Mouse (Mus musculus) heart, embryonic 10.5 days (tissue): ENCODE data around the gene 5430419D17Rik. TPM values are rescaled to one million over a fixed set of nuclear protein-coding genes. Genes with fewer than 3 reads are reported as not detected.

ENCODE experiments used
- DNase-seq: peaks from one replicate; pipeline ENCODE4 v3.0.0-alpha.2; 2017; ENCODE audit warnings: low spot score
- H3K27ac ChIP-seq: fragments of 300-500 bp; sonication (generic); 2 replicates; pipeline ENCODE4 v1.5.1; 2016; ENCODE audit warnings: mild to moderate bottlenecking
- H3K27me3 ChIP-seq: fragments of 300-500 bp; sonication (generic); 2 replicates; pipeline ENCODE4 v1.6.1; 2016; ENCODE audit warnings: mild to moderate bottlenecking; ENCODE audit not compliant: poor library complexity, insufficient read depth, severe bottlenecking
- H3K36me3 ChIP-seq: fragments of 300-500 bp; sonication (generic); 2 replicates; pipeline ENCODE4 v1.6.1; 2016; ENCODE audit warnings: mild to moderate bottlenecking, moderate library complexity
- H3K4me1 ChIP-seq: fragments of 300-500 bp; sonication (generic); 2 replicates; pipeline ENCODE4 v1.6.1; 2016; ENCODE audit warnings: mild to moderate bottlenecking
- H3K4me3 ChIP-seq: fragments of 300-500 bp; sonication (generic); 2 replicates; pipeline ENCODE4 v1.5.1; 2016; ENCODE audit warnings: mild to moderate bottlenecking, moderate library complexity
- H3K9me3 ChIP-seq: fragments of 300-500 bp; sonication (generic); 2 replicates; pipeline ENCODE4 v1.6.1; 2016; ENCODE audit warnings: mild to moderate bottlenecking, moderate library complexity
- WGBS: fragments of 180-500 bp; shearing (Covaris S2); methylation state at CpG from one replicate; pipeline ENCODE4 v1.1.7; 2016; 5-methylcytosine and 5-hydroxymethylcytosine counted together
- polyA plus RNA-seq: library from polyadenylated mRNA; unstranded; fragments of >200 nt; fragmentation: Nextera tagmentation; extraction: Ambion mirVana; gene quantifications from 2 replicates; pipeline ENCODE4 v1.2.1, GENCODE M21; 2016

Gene 5430419D17Rik
- polyA plus RNA-seq, 1 experiment from 2014 or later: 0.06 TPM

- H3K4me3 ChIP-seq: no peak overlapping the region
- WGBS: 83% methylated on average over 5 of the region's 5 CpGs
- H3K36me3 ChIP-seq: no peaks in the 10 kb centered on the region
- H3K9me3 ChIP-seq: no peaks in the 10 kb centered on the region
- H3K27ac ChIP-seq: no peak overlapping the region
- DNase-seq: no peak
- no peaks in the 10 kb centered on the region for H3K27me3 ChIP-seq
- H3K4me1 ChIP-seq: peaks cover 7% of the 10 kb centered on the region
These were observed 152.9 kb downstream of the 5430419D17Rik start for GRCm38 (mm10) chr7:131327054-131327453.

- Histone ChIP-seq H3K27ac (no peak within 1 kb of the TSS), H3K36me3 (no peaks in the 10 kb centered on the region), H3K4me3 (no peak within 1 kb of the TSS), H3K4me1 (peaks cover 7% of the 10 kb centered on the region), H3K27me3 (no peaks in the 10 kb centered on the region), H3K9me3 (no peaks in the 10 kb centered on the region)
- DNase-seq: no peak
- WGBS: 87% methylated on average over 5 of the region's 5 CpGs
These were observed 155.2 kb downstream of the 5430419D17Rik start, which contains the start of gene Fam24b for GRCm38 (mm10) chr7:131329416-131329815. Gene Fam24b, minus strand, starts transcription at chr7:131329516.

DNA sequence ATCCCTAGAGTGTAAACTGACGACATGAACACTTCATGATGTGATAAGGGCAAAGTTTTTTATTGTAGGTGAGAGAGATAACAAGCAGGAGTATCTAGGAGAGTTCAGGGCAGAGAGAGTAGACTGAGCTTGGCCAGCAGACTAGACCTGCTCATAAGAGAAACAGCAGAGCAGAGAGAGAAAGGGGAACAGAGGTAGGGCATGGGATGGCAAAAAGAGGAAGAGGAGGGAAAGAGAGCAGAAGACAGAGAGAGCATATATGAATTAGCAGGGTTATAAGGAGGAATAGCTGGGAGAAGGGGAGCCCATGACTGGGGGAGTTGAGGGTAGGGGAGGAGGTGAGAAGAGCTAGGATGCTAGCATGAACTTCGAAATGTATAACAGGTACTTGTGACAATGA lies 157.5 kb downstream of the 5430419D17Rik start:
- H3K36me3 ChIP-seq: no peaks in the 10 kb centered on the region
- H3K27ac ChIP-seq: no peak overlapping the region
- no peaks in the 10 kb centered on the region for H3K27me3 ChIP-seq
- DNase-seq: no peak
- peaks cover 7% of the 10 kb centered on the region for H3K4me1 ChIP-seq
- no peaks in the 10 kb centered on the region for H3K9me3 ChIP-seq
- H3K4me3 ChIP-seq: no peak overlapping the region
- WGBS: 55% methylated on average over 2 of the region's 2 CpGs

- H3K4me3 ChIP-seq: no peak within 1 kb of the TSS
- H3K27me3 ChIP-seq: no peaks in the 10 kb centered on the region
- DNase-seq: no peak
- WGBS: 61% methylated on average over 1 of the region's 1 CpGs
- H3K9me3 ChIP-seq: no peaks in the 10 kb centered on the region
- peaks cover 4% of the 10 kb centered on the region; the same call in 1 of the 2 replicates for H3K36me3 ChIP-seq
- H3K4me1 ChIP-seq: peaks cover 7% of the 10 kb centered on the region
- H3K27ac ChIP-seq: no peak within 1 kb of the TSS
These were observed 159.4 kb downstream of the 5430419D17Rik start, which contains the start of gene Fam24a for GRCm38 (mm10) chr7:131333564-131333963. Gene Fam24a, plus strand, starts transcription at chr7:131333864.

DNA sequence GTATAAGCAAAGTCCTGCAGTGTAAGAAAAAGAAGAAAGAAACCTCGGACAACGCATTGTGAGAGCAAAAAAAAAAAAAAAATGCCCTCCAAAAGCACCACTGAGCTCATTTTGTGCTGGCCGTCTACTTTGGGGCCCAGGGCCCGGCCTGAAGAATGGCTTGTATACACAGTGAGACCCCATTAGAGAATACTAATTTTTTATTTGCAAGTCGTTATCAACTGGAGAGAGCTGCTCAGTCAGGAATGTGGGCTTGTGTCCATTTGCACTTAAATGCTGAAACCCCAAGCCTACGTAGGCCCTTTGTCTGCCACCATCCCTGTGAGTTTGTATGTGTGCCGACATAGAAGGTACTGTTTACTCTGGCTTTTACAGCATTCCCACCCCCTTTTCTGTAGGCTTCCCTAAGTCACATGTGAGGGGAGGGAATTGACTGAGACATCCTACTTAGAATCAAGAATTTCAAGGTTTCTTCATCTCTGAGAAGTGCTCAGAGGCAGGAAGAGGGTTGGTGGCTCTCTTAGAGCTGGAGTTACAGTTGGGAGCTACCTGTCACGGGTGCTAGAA lies 163.4 kb downstream of the 5430419D17Rik start:
- no peaks in the 10 kb centered on the region for H3K4me1 ChIP-seq
- H3K4me3 ChIP-seq: no peak overlapping the region
- 80% methylated on average over 8 of the region's 8 CpGs for WGBS
- H3K9me3 ChIP-seq: no peaks in the 10 kb centered on the region
- no peak overlapping the region for H3K27ac ChIP-seq
- DNase-seq: no peak
- peaks cover 32% of the 10 kb centered on the region for H3K36me3 ChIP-seq
- H3K27me3 ChIP-seq: no peaks in the 10 kb centered on the region

DNA sequence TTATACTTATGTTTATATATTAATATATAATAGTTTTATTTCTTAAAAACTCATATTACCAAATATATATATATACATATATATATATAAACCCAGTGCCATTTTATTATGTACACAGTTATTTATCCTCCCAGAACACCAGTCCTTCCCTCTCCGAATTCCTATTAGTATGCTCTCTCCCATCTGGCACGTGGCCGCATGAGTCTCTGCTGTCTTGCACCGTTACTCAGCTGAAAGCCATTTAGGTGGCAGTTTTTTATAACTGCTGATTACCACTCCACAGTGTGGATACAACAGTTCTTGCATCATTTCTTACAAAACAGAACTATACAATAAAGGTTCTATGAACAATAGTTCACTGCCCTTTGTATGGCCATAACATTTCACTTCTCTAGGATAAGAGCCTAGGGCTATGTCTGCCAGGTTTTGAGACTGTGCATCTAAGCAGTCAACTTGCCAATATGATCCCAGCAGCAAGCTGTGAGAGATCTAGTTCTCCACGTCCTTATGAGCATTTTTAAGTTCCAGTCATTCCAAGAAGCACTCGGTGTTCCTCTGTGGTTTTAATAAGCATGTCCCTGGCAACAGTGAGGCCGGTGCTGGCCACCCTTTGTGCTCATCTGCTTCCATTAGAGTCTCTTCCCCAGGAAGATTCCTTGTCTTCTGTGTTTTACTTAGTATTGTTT lies 171.8 kb downstream of the 5430419D17Rik start:
- no peaks in the 10 kb centered on the region for H3K4me1 ChIP-seq
- no peak overlapping the region for H3K27ac ChIP-seq
- no peak overlapping the region for H3K4me3 ChIP-seq
- no peaks in the 10 kb centered on the region for H3K27me3 ChIP-seq
- DNase-seq: no peak
- peaks cover 80% of the 10 kb centered on the region for H3K36me3 ChIP-seq
- 91% methylated on average over 7 of the region's 7 CpGs for WGBS
- no peaks in the 10 kb centered on the region for H3K9me3 ChIP-seq

Other genes starting within 250 kb of the 5430419D17Rik start
- gene Htra1, start 238.3 kb upstream of the 5430419D17Rik start, polyA plus RNA-seq: 7.7 and 20.0 TPM in 2 replicates
- 0.04 TPM in 1 of 2 replicates, not detected in the other for gene Dmbt1, start 142.3 kb upstream of the 5430419D17Rik start, polyA plus RNA-seq
- gene 4933402N03Rik, start 28.1 kb upstream of the 5430419D17Rik start, polyA plus RNA-seq: not detected in 2 replicates
- gene Cuzd1, start 147.9 kb downstream of the 5430419D17Rik start, polyA plus RNA-seq: 0.43 and 0.74 TPM in 2 replicates
- gene Fam24b, start 155.1 kb downstream of the 5430419D17Rik start, polyA plus RNA-seq: not detected in 2 replicates
- not detected in 2 replicates for gene Fam24a, start 159.5 kb downstream of the 5430419D17Rik start, polyA plus RNA-seq
- 26.1 and 29.2 TPM in 2 replicates for gene 2310057M21Rik, start 188.4 kb downstream of the 5430419D17Rik start, polyA plus RNA-seq
- 90.8 and 92.4 TPM in 2 replicates for gene Pstk, start 196.7 kb downstream of the 5430419D17Rik start, polyA plus RNA-seq
- 10.6 and 12.7 TPM in 2 replicates for gene Ikzf5, start 236.1 kb downstream of the 5430419D17Rik start, polyA plus RNA-seq
- 56.5 and 61.3 TPM in 2 replicates for gene Acadsb, start 236.2 kb downstream of the 5430419D17Rik start, polyA plus RNA-seq